Mouse (Mus musculus) retina, adult 2 months (tissue): ENCODE measurements around the gene Bicdl2.

ENCODE experiments used
- DNase-seq: peaks from one replicate; pipeline ENCODE4 v3.0.0-alpha.2; 2012; ENCODE audit warnings: low read depth, low spot score

Gene Bicdl2

GRCm38 (mm10) chr17:23660117-23660875, at the start of gene Bicdl2:
Gene Bicdl2 (plus strand): TSS chr17:23660506.
- no peak for DNase-seq

- DNase-seq, result no peak
Observed at GRCm38 (mm10) chr17:23617087-23617486, 43.2 kb upstream of the Bicdl2 start.

GRCm38 (mm10) chr17:23620351-23620750, 40.0 kb upstream of the Bicdl2 start:
- no peak for DNase-seq

GRCm38 (mm10) chr17:23627813-23628212, 32.5 kb upstream of the Bicdl2 start:
- DNase-seq, result no peak

- DNase-seq, result peak; percentile 11
Observed at GRCm38 (mm10) chr17:23630195-23631020, 29.9 kb upstream of the Bicdl2 start.

GRCm38 (mm10) chr17:23631241-23631640, 29.1 kb upstream of the Bicdl2 start:
- no peak for DNase-seq

- DNase-seq, result no peak
Observed at GRCm38 (mm10) chr17:23644613-23645495, 15.5 kb upstream of the Bicdl2 start, which contains the start of gene Mmp25. Gene Mmp25 (minus strand): TSS chr17:23645277.

GRCm38 (mm10) chr17:23645894-23646293, 14.4 kb upstream of the Bicdl2 start:
- no peak for DNase-seq

- DNase-seq, result no peak
Observed at GRCm38 (mm10) chr17:23651363-23651762, 8.9 kb upstream of the Bicdl2 start.

- DNase-seq, result no peak
Observed at GRCm38 (mm10) chr17:23653324-23653723, 7.0 kb upstream of the Bicdl2 start.

- DNase-seq, result no peak
Observed at GRCm38 (mm10) chr17:23654001-23654400, 6.3 kb upstream of the Bicdl2 start.

GRCm38 (mm10) chr17:23654410-23654809, 5.9 kb upstream of the Bicdl2 start:
- no peak for DNase-seq

- no peak for DNase-seq
Observed at GRCm38 (mm10) chr17:23658450-23658849, 1.9 kb upstream of the Bicdl2 start.

- DNase-seq, result no peak
Observed at GRCm38 (mm10) chr17:23660876-23661200, 532 bp downstream of the Bicdl2 start.

- no peak for DNase-seq
Observed at GRCm38 (mm10) chr17:23661526-23661925, 1.2 kb downstream of the Bicdl2 start.

GRCm38 (mm10) chr17:23664556-23665021, 4.3 kb downstream of the Bicdl2 start:
- DNase-seq, result no peak

- no peak for DNase-seq
Observed at GRCm38 (mm10) chr17:23665511-23665910, 5.2 kb downstream of the Bicdl2 start.

- DNase-seq, result no peak
Observed at GRCm38 (mm10) chr17:23670516-23671074, 10.3 kb downstream of the Bicdl2 start.

- no peak for DNase-seq
Observed at GRCm38 (mm10) chr17:23671519-23671918, 11.2 kb downstream of the Bicdl2 start.

- no peak for DNase-seq
Observed at GRCm38 (mm10) chr17:23672761-23673160, 12.5 kb downstream of the Bicdl2 start.

- DNase-seq, result peak; percentile 92
Observed at GRCm38 (mm10) chr17:23673424-23674073, 13.2 kb downstream of the Bicdl2 start, which contains the start of the genes Hcfc1r1 and Thoc6. Gene Hcfc1r1 (plus strand): TSS chr17:23673596. Gene Thoc6 (minus strand): TSS chr17:23673882.
